Comparison of ENCODE assay signal across 8 mouse cellular contexts in the genomic region with DNA sequence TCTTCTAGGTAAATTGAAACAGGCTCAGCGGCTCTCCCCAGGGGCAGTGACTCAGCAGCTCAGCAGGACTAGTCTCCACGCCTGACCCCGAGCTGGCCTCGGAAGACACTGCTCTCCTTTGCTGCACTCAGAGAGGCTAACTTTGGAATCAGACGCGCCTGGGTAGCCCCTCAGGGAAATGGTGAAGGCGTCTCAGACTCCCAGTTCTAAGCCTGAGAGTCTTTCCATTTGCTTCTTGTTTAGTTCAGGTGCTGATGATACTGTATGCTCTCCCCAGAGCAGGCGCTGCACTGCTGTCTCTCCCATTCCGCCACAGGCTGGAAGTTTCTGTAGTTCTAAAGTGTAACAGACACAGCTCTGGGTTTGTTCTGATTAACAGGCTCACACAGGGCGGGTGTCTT. TPM values are rescaled to one million over a fixed set of nuclear protein-coding genes. Genes with fewer than 3 reads are reported as not detected.
DNase-seq lines count a peak whose midpoint lies in the region; TF ChIP-seq lines count a peak whose summit lies in the region.

No protein-coding gene starts in this region.

- no peaks in the 10 kb centered on the region for H3K79me2 ChIP-seq in heart, adult 2 months (replicated peaks; ENCODE audit: control insufficient read depth, insufficient read depth, low read length)

- H3K4me3 ChIP-seq in heart, adult 2 months = no peak overlapping the region

- intact Hi-C loops in heart, adult 2 months (cut with DNase I) = no loop called here

- no peak overlapping the region for H3K9ac ChIP-seq in heart, adult 2 months (ENCODE audit: low read depth, low read length)

- no peak for TF ChIP-seq EP300 in heart, adult 2 months (IDR thresholded peaks at IDR 0.05; ENCODE audit: insufficient read depth, low read depth, low read length)

- 18% methylated on average over 10 of the region's 10 CpGs for WGBS in heart, adult 2 months

- peak overlapping the region; percentile 43 for H3K27ac ChIP-seq in heart, adult 2 months

- no peaks in the 10 kb centered on the region for H3K27me3 ChIP-seq in heart, adult 2 months (ENCODE audit: control insufficient read depth, insufficient read depth, low read length)

- H3K4me1 ChIP-seq in heart, adult 2 months (ENCODE audit: control insufficient read depth, insufficient read depth, low read length) = peaks cover 3% of the 10 kb centered on the region

- no peak for TF ChIP-seq CTCF in heart, adult 2 months (IDR thresholded peaks at IDR 0.05)

- no peak for TF ChIP-seq POLR2A in heart, adult 2 months (IDR thresholded peaks at IDR 0.05; ENCODE audit: insufficient read depth, low read depth, low read length)

- peak; percentile 52 to 61 for DNase-seq in cerebellum, adult 18-20 months
- no peak for DNase-seq in cerebellum, adult 9-11 months
- peak; percentile 52 for DNase-seq in c-Kit-positive CD71-positive TER-119-positive erythroid progenitor cells, embryonic 14.5 days (ENCODE audit: low spot score)
- peak; percentile 58 to 62 for DNase-seq in heart, adult 2 months
- peak; percentile 43 to 53 for DNase-seq in kidney, adult 8-10 months
- DNase-seq in lung, postnatal 14 days = peak; percentile 39
- peak; percentile 39 to 67 for DNase-seq in urinary bladder, postnatal 36 days (ENCODE audit: low spot score in 2 of 2)
- DNase-seq in thymus, postnatal 4 days = no peak

- no peaks in the 10 kb centered on the region for H3K36me3 ChIP-seq in heart, adult 2 months (ENCODE audit: control insufficient read depth, insufficient read depth, low read length)

RNA-seq across cellular contexts. Expression of a gene that starts 5.4 kb away (rescaled TPM):
- total RNA-seq in heart, adult 2 months (2021) = 1 to 10 TPM; 5.3 to 7.0 TPM
- polyA plus RNA-seq in heart, adult 2 months (2012; rRNA removed) = 5.8 TPM in 2 replicates

RNA-seq across cellular contexts. Expression of a gene that starts 28.4 kb away (rescaled TPM):
- under 1 TPM in 1 of 2 experiments, not detected in 1; 0.30 TPM for total RNA-seq in heart, adult 2 months (2021)
- 0.29 and 0.45 TPM in 2 replicates for polyA plus RNA-seq in heart, adult 2 months (2012; rRNA removed)

Comparison
In these comparisons a context has a peak if more than half of its experiments do, and no peak if none do; other contexts are left out.
1. DNase-seq: peak in cerebellum, adult 18-20 months (2 of 2), c-Kit-positive CD71-positive TER-119-positive erythroid progenitor cells, embryonic 14.5 days (single experiment), heart, adult 2 months (2 of 2), kidney, adult 8-10 months (2 of 2), lung, postnatal 14 days (single experiment) and urinary bladder, postnatal 36 days (2 of 2); none in cerebellum, adult 9-11 months (single experiment) and thymus, postnatal 4 days (single experiment).